Mouse (Mus musculus): ENCODE data around the gene 4931409K22Rik.

4931409K22Rik gene

DNA sequence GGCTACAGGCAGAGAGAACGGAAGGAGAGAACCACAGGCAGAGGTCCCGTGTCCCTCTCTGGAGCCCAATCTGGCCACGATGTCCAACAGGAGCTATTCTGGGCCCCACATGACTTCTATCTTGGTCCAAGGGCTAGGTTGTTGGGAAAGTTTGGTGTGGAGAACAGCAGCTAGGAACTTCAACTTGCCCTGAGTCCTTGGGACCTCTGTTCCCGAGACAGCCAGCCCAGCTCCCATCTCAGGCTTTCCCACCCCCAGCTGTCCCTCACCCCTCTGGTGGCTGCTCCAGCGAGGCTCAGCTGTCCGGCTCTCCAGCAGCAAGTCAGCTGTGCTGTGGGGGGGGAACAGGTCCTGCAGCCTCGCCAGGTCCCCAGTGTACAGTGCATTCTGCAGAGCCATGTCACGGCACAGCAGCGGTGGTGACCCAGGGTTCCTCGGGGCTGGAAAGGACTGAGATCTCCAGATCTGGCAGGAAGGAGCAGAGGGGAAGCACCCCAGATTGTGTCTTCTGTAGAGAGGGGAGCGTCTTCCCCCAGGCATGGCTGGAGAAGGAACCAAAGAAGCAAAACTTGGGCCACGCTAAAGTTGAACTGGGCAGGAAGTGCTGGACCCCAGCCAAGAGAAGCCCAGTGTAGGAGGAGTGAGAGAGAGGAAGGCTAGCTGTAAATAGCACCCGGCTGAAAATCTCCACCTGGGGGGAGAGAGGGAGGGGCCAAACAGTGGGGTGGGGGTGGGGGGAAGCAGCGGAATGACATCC, 16.0 kb downstream of the 4931409K22Rik start, which contains the start of gene Asb10:
Gene Asb10, minus strand, starts transcription at position 592 of the 757 bp plus-strand sequence.
- peak; percentile 73 for DNase-seq

DNA sequence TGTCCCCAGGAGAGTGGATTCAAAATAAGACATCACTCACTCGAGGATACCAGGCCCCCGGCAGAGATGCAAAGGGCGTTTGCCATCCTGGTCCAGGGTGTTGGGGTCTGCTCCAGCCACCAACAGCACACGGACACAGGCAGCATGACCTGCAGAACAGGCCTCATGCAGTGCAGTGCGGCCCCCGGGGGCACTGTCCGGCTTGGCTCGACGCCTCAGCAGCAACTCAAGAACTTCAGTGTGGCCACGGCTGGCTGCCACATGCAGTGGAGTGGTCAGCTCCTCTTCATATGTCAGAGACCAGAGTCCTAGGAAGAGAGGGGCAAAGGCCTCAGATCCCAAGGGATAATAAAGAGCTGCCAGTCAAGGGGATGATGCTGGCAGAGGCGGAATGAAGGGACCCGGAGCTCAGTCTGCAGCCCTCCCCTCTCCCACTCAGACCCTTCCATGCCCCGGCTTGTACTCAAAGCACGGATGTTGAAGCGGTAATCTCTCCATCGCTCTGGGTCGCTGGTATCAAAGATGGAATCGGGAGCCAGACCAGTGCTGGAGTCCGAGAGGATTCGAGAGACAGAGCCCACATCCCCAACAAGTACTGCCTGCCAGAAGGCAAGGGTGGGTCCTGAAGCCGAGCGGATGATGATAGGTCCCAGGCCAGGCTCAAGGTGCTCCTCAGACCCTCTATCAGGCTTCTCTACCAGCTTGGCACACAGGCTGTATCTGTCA, 16.9 kb downstream of the 4931409K22Rik start:
- DNase-seq: no peak

DNA sequence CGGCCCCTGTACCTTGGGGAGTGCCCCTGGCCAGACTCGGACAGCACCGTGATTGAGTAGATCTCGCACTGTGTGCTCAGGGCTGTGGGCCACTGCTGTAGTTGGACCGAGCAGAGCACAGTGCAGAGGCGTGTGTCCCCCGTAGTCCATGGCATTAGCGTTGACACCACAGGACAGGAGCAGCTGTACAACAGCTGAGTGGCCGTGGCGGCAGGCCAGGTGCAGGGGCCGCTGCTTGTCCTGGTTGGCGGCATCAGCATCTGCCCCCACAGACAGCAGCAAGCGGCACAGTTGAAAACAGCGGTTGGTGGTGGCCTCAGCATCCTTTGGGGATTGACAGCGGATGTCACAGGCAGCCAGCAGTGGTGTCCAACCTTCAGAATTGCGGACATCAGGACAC, 19.0 kb downstream of the 4931409K22Rik start:
- no peak for DNase-seq

DNA sequence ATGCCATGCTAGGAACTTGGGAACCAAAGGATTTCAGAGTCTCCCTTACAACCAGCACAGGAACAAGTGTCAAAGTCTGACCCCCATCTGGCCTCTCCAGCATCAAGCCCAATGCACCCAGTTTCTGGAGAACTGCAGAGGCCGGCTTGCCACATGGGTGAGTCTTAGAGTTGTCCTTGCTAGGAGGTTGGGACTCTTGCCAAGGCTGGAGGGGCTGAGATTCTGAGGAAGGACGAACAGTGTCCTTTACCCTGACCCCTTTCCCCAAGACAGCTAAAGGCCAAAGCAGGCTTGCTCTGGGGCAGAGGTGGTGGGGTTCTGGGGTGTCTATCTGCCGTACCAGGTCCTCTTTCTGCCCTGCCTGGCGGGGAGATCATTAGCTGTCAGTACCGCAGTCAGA, 20.1 kb downstream of the 4931409K22Rik start:
- DNase-seq: no peak

DNA sequence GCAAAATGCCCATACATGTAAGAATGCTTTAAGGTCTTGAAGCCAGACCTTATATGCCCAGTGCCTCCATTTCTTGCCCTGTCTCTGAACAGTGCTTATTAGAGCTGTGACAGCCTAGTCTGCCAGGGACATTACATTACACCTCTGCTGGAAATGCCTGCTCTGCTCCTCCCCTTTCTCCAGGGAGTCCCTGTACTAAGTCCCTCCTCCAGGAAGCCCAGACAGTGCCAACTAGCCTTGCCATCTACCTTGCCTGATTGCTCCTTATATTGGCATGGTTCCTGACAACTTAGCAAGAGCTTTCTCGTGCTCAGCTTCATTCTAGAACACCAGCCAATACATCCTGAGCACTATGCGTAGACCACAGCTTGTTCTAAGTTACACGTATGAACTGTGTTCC, 20.9 kb downstream of the 4931409K22Rik start:
- no peak for DNase-seq

DNA sequence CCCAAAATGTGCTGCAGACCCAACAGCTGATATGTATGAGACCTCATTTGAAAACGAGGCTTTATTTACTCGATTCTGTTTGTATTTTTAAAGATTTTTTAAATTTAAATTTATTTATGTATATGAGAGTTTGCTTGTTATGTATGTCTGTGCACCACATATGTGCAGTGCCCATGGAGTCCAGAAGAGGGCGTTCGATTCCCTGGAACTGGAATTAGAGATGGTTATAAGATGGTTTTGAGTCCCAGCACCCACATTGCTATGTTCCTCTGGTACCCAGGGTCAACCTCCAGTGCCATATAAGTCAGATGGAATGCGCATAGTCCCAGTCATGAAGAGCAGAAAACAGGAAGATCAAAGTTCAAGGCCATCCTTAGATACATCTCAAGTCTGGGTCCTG, 22.3 kb downstream of the 4931409K22Rik start:
- DNase-seq: no peak

DNA sequence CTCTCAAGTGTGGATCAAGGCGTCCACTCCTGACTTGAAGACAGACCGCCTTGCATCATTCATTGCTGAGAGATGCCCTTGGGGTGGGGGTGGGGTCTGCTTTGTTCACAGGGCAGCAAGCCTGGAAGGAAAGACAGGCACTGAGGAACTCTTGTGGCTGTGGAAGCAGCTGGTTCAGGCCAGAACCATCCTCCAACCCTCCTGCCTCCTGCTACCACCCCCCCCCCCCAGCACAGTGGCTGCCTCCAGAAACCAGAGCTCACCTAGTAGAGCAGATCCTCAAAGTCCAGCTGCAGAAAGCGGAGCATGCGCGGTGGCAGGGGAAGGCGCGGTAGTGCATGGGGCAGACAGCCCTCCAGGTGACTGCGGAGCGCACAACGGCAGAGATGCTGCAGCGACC, 23.2 kb downstream of the 4931409K22Rik start:
- no peak for DNase-seq

DNA sequence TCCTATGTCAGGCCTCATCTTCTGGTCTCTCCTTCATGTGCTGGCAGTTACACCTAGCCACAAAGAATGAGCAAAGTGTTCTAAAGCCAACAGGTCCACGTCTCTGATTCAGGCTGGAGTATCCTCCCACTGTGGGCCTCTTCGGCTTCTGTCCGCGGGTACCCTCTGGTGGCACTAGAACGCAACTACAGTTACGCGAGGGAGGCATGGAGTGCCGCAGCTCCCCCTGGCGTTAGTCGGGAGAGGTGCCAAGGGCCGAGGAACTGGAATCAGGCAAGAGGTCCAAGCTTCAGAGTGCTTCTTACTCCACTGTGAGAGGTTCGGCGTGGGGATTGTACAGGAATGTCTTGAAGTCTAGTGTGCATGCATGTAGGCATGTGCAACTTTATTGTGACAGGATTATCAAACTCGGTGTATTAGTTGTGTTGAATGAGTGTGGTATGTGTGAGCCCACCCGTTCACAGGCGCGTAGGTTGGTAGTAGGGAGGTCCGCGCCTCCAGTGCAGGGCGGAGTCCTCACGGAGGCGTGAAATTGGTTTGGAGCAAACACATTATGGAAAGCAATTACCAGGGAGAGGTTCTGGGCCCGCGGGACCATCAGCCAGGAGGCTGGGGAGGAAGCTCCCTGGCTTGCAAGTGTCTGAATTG, 26.4 kb downstream of the 4931409K22Rik start:
- peak; percentile 92 for DNase-seq

DNA sequence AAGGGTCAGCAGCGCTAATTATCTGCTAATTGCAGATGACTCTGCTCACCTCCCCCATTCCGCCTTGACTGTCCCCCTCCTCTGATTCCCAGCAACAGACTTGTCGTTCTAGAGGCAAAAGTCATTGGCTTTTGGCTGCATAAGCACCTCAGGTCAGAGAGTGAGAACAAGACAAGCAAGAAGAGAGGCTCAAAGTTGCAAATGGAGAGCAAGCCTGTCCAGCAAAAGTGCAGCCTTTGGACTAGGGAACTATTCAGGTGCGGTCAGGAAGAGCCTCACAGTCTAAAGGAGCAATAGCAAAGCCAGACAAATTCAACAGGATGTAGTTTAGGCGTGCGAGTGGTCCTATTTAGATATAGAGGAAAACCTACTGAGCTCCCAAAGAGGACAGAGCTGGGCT, 28.8 kb downstream of the 4931409K22Rik start:
- no peak for DNase-seq

DNA sequence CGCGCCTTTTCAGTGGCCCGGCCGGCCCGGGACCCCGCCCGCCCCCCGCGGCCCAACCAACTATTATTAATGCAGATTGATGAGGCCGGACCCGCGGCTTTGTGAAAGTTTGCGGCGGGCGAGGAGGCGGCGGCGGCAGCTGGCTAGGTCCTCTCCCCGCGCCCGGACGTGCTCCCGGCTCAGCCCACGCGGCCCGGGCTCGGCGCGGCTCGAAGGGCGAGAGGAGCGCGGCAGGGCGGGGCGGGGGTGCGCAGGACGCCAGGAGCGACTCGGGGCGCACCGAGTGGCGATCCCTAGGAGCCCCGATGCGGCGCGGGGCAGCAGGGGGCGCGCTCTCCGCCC, 29.7 kb downstream of the 4931409K22Rik start, which contains the start of gene Gbx1:
Gene Gbx1, minus strand, starts transcription at position 314 of the 342 bp plus-strand sequence.
- DNase-seq: peak; percentile 26

DNA sequence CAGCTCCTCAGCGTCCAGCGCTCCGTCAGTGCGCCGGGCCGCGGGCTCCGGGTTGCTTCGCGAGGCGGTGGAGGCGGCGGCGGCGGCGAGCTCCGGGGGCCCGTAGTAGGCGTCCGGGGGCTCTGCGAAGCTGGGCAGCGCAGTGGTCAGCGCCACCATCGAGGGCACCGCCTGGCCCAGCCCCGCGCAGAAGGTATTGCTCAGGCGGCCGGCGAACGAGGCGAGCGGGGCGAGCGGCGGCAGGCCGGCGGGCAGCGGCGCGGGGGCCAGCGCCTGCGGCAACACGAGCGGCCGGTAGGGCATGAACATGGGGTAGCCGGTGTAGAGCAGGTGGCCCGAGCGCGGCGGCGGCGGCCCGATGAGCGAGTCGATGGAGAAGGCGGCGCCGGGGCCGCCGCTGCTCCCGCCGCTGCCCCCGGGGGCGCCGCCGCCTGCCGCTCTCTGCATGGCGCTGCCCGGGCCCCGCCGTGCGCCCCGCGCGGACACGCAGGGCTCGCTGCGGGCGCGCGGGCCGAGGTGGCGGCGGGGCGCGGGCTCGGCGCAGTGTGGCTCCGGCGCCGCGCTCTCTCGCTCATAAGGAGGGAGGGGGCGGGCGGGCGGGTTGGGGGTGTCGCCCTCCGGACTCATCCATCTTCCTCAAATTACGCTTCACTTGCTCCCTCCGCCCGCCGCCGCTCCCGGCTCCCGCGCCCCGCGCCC, 30.3 kb downstream of the 4931409K22Rik start:
- DNase-seq: no peak

DNA sequence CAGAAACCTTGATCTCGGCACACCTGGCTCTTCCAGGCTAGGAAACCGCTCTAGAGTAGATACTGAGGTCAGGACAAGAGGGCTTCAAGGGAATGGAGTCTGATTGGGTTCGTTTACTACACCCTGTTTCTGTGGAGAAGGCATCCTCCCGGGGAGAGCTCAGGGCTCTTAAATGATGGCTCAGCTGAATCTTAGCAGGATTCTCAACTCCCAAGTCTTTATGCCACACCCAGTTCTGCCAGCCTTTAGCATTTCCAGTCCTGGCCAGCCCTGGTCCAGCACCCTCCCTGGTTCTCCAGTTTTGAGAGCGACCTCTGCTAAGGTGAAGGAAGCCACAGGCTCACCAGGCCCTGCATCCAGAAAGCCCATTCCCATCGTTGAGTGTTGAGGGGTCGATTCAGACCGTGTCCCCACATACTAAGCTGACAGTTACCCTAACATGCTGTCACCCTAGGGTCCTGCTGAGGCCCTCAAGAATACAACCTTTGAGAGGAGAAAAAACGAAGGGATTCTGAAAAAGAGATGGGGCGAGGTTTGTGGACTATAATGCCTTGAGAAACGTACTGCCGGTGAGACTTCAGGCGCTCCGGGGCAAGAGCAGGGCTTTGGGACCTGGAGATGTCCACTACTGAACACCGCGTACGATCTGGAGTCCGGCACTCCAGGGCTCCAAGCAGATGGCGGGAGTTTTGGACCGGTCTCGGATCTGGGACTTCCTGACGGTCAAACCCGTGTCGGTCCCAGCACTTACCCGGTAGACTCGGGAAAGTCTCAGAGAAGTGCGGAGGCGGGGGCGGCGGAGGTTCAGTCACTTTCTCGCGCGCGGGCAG, 31.0 kb downstream of the 4931409K22Rik start:
- no peak for DNase-seq

DNA sequence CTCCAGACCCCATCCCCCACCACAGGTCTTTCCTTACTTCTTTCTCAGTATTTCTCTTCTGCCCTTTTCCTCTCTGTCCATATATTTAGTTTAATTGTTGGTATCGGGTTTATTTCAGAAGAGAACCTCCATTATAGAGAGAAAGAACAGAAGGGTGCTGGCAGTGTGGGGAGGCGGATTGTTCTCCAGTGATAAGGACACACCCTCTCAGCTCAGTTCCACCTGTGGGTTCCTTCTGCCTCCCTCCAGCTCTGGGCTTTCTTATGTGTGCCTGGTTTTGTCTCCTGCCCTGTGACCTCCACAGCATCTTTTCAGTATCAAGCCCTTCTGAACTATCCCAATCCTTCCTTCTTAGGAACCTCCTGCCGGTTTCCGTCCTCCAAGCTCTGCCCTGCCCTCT, 32.1 kb downstream of the 4931409K22Rik start:
- DNase-seq: no peak

DNA sequence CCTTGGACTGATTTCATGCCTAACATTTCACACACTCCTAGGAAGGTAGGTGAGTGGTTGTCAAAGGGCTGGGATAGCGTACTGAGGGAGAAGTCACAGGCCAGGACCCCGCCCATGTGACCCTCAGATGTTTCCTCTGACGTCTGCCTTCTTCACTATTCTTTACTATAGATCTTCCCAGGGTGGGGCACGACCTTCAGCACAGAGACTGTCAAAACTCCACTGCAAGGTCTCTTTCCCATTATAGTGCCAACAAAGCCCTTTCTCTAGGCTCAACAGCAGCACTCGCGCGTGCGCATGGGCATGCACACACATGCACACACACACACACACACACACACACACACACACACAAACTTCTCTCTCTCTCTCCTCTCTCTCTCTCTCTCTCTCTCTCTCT, 32.8 kb downstream of the 4931409K22Rik start:
- DNase-seq: no peak

DNA sequence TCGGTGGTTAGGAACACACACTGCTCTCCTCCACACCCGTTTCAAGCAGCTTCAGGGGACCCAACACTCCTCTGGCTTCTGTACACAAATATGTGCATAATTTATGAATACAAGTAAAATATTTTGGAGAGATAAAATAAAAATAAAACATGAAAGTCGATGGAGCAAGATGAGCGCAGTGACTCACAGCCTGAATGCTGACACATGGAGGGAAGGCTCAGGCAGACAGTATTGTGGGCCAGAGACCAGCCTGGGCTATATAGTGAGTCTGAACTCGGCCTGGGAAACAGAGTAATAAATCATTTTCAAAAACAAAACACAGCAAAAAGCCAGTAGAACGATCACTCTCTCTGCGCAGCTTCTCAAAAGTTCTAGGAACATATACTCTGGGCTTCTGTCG, 35.2 kb downstream of the 4931409K22Rik start:
- DNase-seq: no peak

DNA sequence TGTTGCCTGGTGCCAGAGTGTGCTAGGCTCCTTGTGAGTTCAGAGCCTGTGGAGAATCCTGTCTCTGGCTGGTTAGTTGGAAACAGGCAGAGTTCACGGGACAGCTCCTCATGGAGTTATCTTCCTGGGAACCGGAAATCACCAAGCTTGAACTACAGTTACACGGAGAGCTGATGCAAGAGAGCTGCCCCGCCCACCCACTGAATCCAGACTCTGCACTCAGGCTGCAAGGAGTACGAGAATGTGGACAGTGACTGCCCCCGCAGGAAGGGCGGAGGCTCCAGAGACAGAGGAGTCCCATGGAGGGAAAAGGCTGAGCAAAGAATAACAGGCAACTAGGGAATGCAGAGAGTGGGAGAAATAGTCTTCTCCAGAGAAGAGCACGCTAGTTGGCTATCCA, 44.3 kb downstream of the 4931409K22Rik start:
- peak; percentile 63 for DNase-seq

DNA sequence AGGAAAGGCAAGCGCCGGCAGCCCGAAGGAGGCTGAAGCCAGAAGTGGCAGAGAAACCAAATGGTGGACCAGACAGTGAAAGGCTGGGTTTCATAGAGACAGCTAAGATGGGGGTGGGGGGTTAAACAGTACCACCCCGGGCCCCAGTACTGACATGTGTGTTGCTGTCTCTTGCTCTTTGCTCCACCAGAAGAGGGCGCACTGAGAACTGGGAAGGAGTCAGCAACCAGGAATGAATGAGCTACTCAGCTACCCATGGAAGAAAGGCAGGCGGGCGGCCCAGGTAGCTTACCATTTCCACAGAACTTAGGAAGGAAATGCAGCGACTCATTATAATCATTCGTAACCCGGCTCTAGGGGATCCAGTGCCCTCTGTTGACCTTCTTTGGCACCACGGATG, 46.0 kb downstream of the 4931409K22Rik start:
- peak; percentile 40 for DNase-seq

DNA sequence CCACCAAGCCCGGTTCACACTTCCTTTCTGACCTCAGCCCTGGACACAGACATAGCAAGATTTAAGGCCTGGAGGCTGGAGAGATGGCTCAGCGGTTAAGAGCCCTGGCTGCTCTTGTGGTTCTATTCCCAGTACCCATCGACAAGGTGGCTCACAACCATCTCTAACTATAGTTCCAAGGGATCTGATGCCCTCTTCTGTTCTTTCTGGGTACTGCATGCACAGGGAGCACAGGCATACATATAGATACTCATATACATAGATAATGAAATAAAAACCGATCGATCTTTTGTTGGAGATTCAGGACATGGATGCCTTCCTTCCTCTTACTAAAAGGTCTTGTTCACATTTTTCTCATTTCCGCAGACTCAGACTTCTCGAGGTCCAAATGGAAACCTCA, 48.2 kb downstream of the 4931409K22Rik start:
- no peak for DNase-seq

DNA sequence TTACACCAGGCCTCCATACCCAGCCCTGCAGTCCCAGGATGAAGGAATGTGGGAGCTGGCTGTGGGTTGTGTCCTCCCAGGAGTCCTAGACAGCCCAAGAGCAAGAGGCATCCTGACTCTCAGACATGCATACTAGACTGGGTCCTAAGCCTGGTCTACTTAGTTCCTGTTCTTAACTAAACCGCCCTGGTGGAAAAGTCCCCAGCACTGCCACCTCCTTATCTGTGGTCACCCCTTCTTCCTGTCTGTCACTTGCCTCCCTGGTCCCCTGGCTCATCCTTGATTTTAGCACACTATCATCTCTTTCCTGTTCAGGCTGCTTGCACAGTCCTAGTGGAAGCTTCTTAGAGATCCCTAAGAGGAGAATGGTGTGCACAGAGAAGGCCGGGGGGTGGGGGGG, 51.1 kb downstream of the 4931409K22Rik start:
- DNase-seq: no peak

DNA sequence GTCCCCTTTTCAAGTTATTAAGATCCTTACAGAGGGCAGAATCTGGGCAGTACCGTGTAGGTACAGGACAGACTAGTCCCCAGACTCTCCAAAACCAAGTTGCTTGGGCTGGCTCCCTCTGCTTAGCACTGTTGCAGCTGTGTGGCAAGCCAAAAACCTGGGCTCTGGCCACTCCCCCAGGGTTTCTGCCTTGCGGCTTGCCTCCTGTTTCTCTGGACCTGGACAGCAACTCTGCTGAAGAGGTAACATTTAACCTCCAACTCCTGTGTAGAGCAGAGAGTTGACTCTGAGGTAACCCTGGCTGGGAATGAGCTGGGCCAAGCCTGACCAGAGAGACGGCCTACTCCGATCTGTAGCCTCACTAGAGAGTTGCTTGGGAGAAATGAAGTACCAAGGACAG, 53.8 kb downstream of the 4931409K22Rik start:
- peak; percentile 42 for DNase-seq

DNA sequence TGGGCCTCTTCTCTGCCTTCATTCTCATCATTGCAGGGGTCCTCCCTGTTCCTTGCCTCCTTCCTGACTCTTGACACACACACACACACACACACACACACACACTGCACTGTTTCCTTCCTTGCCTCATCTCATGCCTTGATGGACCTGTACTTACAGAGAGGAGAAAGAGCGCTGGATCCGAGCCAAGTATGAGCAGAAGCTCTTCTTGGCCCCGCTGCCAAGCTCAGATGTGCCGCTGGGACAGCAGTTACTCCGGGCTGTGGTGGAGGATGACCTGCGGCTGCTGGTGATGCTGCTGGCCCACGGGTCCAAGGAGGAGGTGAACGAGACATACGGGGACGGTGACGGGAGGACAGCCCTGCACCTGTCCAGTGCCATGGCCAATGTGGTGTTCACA, 55.8 kb downstream of the 4931409K22Rik start:
- DNase-seq: no peak

DNA sequence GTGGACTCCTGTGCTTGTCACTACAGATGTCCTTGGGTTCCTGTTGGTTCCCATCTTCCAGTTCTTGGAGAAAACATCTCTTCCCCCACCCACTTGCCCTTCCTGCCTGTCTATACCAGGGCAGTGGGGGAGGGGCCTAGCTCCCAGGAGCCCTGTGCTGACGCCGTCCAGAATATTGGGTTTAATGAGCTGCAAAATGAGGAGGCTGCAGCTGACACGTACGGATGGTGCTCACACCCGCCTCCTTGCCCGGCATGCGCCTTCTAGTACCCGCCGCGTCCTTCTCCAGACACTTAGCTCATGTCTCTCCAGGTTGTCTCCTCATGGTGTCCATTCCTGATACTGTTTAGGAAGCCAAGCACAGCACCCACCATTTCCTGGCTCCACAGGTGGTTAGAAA, 57.5 kb downstream of the 4931409K22Rik start:
- DNase-seq: no peak

All from kidney, postnatal 14 days (tissue).